Mouse (Mus musculus): ENCODE measurements at regions not wholly inside any gene's neighbourhood (a gene's known extent, or its start where the extent isn't known, plus 50 kb on each side); places are given as distances from the start of the nearest gene placed in this dataset.

DNA sequence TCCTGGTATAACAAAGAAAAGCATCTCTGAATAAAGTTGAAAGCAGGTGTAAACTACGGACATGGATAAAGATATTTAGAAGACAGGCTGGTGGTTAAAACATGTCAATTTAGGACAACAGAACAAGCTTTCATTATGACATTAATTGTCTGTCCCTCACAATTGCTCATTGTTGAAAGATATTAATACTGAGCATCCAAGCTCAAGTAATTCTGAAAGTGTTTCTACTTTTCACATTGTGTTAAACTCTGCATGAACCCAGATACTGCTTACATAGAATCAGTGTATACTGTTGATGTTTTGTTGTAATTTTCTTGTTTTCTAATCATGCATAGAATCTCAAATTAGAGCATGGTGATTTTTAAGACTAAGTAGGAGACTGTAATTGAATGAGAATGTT is 614.7 kb upstream of the Lingo2 start:
- no peak for DNase-seq

- peak; percentile 6 for DNase-seq
Observed at GRCm38 (mm10) chr4:37560209-37560608, 608.7 kb upstream of the Lingo2 start.

DNA sequence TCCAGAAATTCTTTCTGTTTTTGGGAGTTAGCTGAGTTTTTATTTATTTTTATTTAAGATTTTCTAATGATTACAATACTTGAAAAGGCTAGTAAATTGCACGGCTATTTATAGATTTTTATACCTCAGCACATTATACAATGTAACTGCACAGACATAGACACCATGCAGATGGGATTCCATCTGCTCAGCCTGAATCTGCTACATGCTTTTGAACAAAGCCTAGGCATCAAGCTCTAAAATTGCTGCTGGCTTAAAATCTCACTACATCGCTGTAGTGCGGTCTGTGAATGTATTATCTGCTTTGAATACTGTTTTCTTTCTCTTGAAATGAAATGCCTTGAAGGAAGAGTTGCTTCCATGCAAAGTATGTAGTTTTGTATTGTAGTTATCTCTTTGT is 594.5 kb upstream of the Lingo2 start:
- DNase-seq, result no peak

- DNase-seq, result no peak
Observed at GRCm38 (mm10) chr4:37507732-37508131, 556.2 kb upstream of the Lingo2 start.
